Mouse (Mus musculus) embryonic facial prominence, embryonic 12.5 days (tissue): ENCODE data around the gene Dennd2c. TPM values are rescaled to one million over a fixed set of nuclear protein-coding genes. Genes with fewer than 3 reads are reported as not detected.

ENCODE experiments used
- ATAC-seq: fragments of 200-750 bp; cut with Nextera tagmentation; 2 replicates; pipeline ENCODE4 v1.8.0; 2017; ENCODE audit not compliant: insufficient number of reproducible peaks, insufficient read depth, low FRiP score, low TSS enrichment
- H3K27ac ChIP-seq: fragments of 300-500 bp; sonication (generic); 2 replicates; pipeline ENCODE4 v1.5.1; 2016; ENCODE audit warnings: mild to moderate bottlenecking
- H3K27me3 ChIP-seq: fragments of 300-500 bp; sonication (generic); 2 replicates; pipeline ENCODE4 v1.6.1; 2016; ENCODE audit warnings: mild to moderate bottlenecking, moderate library complexity
- H3K36me3 ChIP-seq: fragments of 300-500 bp; sonication (generic); 2 replicates; pipeline ENCODE4 v1.6.1; 2016; ENCODE audit warnings: mild to moderate bottlenecking
- H3K4me1 ChIP-seq: fragments of 300-500 bp; sonication (generic); 2 replicates; pipeline ENCODE4 v1.6.1; 2016
- H3K4me2 ChIP-seq: fragments of 300-500 bp; sonication (generic); replicated peaks from 2 replicates; pipeline ENCODE4 v1.6.1; 2016; ENCODE audit warnings: mild to moderate bottlenecking, moderate library complexity
- H3K4me3 ChIP-seq: fragments of 300-500 bp; sonication (generic); 2 replicates; pipeline ENCODE4 v1.5.1; 2016; ENCODE audit warnings: mild to moderate bottlenecking
- H3K9ac ChIP-seq: fragments of 300-500 bp; sonication (generic); 2 replicates; pipeline ENCODE4 v1.6.1; 2016; ENCODE audit warnings: mild to moderate bottlenecking, moderate library complexity
- H3K9me3 ChIP-seq: fragments of 300-500 bp; sonication (generic); 2 replicates; pipeline ENCODE4 v1.6.1; 2016; ENCODE audit warnings: mild to moderate bottlenecking, moderate library complexity
- WGBS: fragments of 180-500 bp; shearing (Covaris S2); methylation state at CpG from one replicate; pipeline ENCODE4 v1.1.7; 2016; 5-methylcytosine and 5-hydroxymethylcytosine counted together
- polyA plus RNA-seq: library from polyadenylated mRNA; unstranded; fragments of >200 nt; fragmentation: Nextera tagmentation; extraction: Ambion mirVana; gene quantifications from 2 replicates; pipeline ENCODE4 v1.2.1, GENCODE M21; 2016

Dennd2c gene
- polyA plus RNA-seq, 1 experiment from 2014 or later = 7.4 TPM

DNA sequence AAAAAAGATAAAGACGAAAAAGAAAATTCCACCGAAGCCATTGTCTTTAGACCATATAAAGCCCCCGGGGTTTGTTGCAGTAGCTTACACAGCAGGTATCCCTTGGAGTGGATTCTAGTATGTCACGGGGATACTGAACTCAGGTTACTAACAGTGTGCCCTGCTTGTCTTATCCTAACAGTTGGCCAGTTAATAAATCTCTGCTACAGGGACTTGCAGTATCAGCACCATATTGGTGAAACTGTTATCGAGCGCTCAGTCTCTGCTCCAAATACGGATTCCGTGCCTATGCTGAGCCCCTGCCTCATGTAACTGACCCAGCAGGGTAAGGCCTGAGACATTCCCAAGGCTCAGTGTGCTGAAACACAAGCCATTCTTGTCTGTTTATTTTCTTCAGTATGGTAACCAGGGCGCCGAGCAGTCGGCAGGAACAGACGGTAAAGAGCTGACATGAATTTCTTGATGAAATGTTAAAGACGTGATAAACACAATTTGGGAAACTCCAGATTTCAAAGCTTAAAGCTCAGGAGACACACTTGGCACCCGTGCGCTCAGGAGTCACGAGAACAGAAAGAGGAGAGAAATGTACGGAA, 20.4 kb upstream of the Dennd2c start:
- WGBS = 77% methylated on average over 17 of the region's 17 CpGs
- no peak for ATAC-seq

DNA sequence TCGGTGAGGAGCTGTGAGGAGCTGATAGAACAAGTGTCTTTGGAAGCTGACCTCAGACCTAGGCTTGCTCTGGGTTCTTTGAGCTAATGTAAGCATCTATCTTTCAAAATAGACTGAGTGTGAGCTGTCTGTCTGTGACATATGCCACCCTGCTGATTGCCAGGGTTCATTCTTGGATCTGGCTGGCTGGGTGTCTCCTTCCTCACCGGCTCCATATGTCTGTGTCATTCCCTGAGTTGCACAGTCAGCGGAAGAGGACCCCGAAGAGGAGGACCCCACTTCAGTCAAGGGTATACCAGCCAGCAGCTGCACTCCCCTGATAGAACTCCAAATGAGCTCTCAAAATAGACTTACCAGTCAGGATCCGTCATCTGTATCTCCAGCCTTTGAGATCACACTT, 19.6 kb upstream of the Dennd2c start:
- Histone ChIP-seq H3K4me2 (no peak overlapping the region), H3K27ac (no peak overlapping the region), H3K9ac (no peak overlapping the region), H3K36me3 (no peaks in the 10 kb centered on the region), H3K4me3 (no peak overlapping the region), H3K9me3 (no peaks in the 10 kb centered on the region), H3K27me3 (no peaks in the 10 kb centered on the region), H3K4me1 (no peaks in the 10 kb centered on the region)
- WGBS = 89% methylated on average over 5 of the region's 5 CpGs
- no peak for ATAC-seq

More for the DNA sequence above, 20.4 kb upstream of the Dennd2c start:
- no peaks in the 10 kb centered on the region for H3K27me3 ChIP-seq
- H3K4me3 ChIP-seq = no peak overlapping the region
- no peak overlapping the region for H3K27ac ChIP-seq
- no peaks in the 10 kb centered on the region for H3K4me1 ChIP-seq
- H3K4me2 ChIP-seq = no peak overlapping the region
- no peak overlapping the region for H3K9ac ChIP-seq
- H3K9me3 ChIP-seq = no peaks in the 10 kb centered on the region
- H3K36me3 ChIP-seq = no peaks in the 10 kb centered on the region

DNA sequence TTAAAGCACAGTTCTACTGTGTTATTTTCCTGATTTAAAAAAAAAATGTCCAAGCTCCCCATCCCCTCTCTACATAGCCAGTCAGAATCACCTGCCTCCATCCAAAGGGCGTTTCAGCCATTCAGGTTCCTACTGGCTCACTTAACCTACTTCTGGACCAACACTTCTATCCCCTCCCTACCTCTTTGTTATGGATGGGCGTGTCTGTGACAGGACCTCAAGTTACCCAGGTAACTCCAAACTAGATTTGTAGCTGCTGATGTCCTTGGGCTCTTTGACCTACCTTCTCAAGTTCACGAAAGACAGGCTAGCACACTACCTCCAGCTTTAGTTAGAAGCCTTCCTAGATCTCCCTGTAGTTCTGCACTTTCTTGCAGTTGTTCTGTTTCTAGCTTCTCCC, 16.4 kb upstream of the Dennd2c start:
- H3K27ac ChIP-seq = no peak overlapping the region
- H3K4me3 ChIP-seq = no peak overlapping the region
- no peak overlapping the region for H3K4me2 ChIP-seq
- no peaks in the 10 kb centered on the region for H3K27me3 ChIP-seq
- H3K4me1 ChIP-seq = no peaks in the 10 kb centered on the region
- H3K9me3 ChIP-seq = no peaks in the 10 kb centered on the region
- ATAC-seq = no peak
- 81% methylated on average over 3 of the region's 3 CpGs for WGBS
- H3K9ac ChIP-seq = no peak overlapping the region
- H3K36me3 ChIP-seq = no peaks in the 10 kb centered on the region

DNA sequence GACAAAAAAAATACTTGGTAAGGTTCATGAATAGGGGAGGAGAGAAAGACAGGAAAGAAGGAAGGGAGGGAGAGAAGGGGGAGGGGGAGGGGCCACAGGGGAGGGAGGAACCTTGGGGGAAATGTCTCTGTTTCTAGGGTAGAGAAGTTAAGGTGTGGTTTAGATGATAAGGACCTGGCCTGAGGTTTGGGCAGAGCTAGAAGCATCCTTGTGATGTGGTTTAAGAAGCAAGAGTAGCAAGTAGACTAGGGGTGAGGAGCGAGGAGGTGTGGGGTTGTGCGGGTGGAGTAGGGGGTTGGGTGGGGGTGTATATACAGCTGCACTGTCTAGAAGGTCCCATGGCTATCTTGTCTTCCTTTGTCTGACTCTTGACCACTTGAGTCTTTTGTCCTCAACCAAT, 10.7 kb upstream of the Dennd2c start:
- Histone ChIP-seq H3K4me1 (no peaks in the 10 kb centered on the region), H3K4me2 (no peak overlapping the region), H3K9ac (no peak overlapping the region), H3K36me3 (no peaks in the 10 kb centered on the region), H3K27me3 (no peaks in the 10 kb centered on the region), H3K27ac (no peak overlapping the region), H3K9me3 (no peaks in the 10 kb centered on the region), H3K4me3 (no peak overlapping the region)
- WGBS = 93% methylated on average over 2 of the region's 2 CpGs
- ATAC-seq = no peak

DNA sequence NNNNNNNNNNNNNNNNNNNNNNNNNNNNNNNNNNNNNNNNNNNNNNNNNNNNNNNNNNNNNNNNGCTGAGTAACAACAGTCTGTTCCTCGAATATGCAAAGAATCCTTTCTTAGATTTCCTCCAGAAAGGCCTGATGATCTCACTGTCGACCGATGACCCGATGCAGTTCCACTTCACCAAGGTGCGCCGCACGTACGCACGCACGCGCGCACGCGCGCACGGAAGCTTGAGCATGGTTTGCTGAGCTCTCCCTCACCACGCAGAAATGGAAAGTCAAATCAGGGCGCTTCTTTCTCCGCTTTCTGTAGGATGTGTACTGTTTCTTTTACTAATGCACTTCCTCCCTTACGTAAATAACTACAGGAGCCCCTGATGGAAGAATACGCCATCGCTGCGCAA, 3.7 kb upstream of the Dennd2c start:
- ATAC-seq = no peak
- no peak overlapping the region for H3K4me3 ChIP-seq
- no peak overlapping the region for H3K4me2 ChIP-seq
- H3K9ac ChIP-seq = no peak overlapping the region
- H3K27ac ChIP-seq = no peak overlapping the region
- no peaks in the 10 kb centered on the region for H3K9me3 ChIP-seq
- 77% methylated on average over 23 of the region's 23 CpGs for WGBS
- H3K36me3 ChIP-seq = no peaks in the 10 kb centered on the region
- H3K4me1 ChIP-seq = no peaks in the 10 kb centered on the region
- H3K27me3 ChIP-seq = no peaks in the 10 kb centered on the region

DNA sequence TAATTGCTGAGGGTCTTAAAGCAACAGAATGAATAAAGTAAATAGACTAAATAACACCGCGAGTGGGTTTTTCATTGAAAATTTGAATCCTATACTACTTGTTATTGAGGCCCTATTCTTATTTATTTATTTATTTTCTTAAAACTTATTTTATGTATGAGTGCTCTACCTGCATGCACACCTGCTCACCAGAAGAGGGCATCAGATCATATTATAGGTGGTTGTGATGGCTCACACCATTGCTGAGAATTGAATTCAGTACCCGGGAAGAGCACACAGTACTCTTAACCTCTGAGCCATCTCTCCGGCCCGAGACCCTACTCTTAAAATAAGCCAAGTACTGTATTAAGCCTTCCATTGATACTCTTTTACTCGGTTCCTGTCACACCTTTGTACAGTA, 2.7 kb upstream of the Dennd2c start:
- no peak for ATAC-seq
- WGBS = 83% methylated on average over 6 of the region's 6 CpGs
- no peak overlapping the region for H3K4me3 ChIP-seq
- no peaks in the 10 kb centered on the region for H3K27me3 ChIP-seq
- H3K9ac ChIP-seq = no peak overlapping the region
- H3K4me2 ChIP-seq = no peak overlapping the region
- no peaks in the 10 kb centered on the region for H3K36me3 ChIP-seq
- no peaks in the 10 kb centered on the region for H3K4me1 ChIP-seq
- no peaks in the 10 kb centered on the region for H3K9me3 ChIP-seq
- no peak overlapping the region for H3K27ac ChIP-seq

DNA sequence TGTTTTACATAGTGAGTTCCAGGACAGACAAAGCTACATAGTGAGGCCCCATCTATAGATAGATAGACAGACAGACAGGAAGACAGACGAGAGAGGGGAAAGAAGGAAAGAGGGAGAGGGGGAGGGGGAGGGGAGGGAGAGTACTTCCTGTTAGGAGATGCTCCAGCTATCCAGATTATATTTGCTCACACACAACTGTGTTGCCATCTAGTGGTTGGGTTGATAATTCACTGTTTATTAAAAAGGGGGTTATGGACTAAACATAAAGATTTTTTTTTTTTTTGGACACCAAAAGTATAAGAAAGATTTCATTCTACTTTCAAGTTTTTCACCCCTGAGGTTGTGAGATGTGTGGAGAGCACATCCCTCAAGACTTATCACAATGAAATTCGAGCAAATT, 1.7 kb upstream of the Dennd2c start:
- ATAC-seq = no peak
- no peak overlapping the region for H3K27ac ChIP-seq
- H3K9ac ChIP-seq = no peak overlapping the region
- no peaks in the 10 kb centered on the region for H3K36me3 ChIP-seq
- WGBS = 57% methylated on average over 2 of the region's 2 CpGs
- H3K9me3 ChIP-seq = no peaks in the 10 kb centered on the region
- no peaks in the 10 kb centered on the region for H3K4me1 ChIP-seq
- no peak overlapping the region for H3K4me3 ChIP-seq
- no peak overlapping the region for H3K4me2 ChIP-seq
- no peaks in the 10 kb centered on the region for H3K27me3 ChIP-seq

DNA sequence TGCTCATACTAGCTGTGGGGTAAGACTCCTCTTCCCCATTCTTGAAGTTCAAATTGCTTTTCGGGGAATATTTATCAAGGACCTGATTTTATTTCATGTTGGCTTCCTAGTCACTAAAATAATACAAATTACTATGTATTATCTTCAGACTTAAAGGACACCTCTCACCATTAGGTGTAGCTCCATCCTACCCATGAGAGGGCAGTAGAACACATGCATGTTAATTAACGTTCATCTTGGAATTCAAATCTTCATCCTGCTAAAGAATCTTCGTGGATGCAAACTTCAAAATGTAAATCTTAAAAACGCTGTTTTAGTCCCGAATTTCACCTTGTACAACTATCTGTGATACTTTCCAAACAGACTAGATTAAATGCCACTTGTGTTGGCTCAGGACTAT, 1.2 kb upstream of the Dennd2c start:
- no peak overlapping the region for H3K27ac ChIP-seq
- no peak overlapping the region for H3K4me3 ChIP-seq
- no peak overlapping the region for H3K4me2 ChIP-seq
- H3K27me3 ChIP-seq = no peaks in the 10 kb centered on the region
- WGBS = 67% methylated on average over 5 of the region's 5 CpGs
- H3K9ac ChIP-seq = no peak overlapping the region
- no peaks in the 10 kb centered on the region for H3K36me3 ChIP-seq
- H3K4me1 ChIP-seq = no peaks in the 10 kb centered on the region
- H3K9me3 ChIP-seq = no peaks in the 10 kb centered on the region
- ATAC-seq = no peak

DNA sequence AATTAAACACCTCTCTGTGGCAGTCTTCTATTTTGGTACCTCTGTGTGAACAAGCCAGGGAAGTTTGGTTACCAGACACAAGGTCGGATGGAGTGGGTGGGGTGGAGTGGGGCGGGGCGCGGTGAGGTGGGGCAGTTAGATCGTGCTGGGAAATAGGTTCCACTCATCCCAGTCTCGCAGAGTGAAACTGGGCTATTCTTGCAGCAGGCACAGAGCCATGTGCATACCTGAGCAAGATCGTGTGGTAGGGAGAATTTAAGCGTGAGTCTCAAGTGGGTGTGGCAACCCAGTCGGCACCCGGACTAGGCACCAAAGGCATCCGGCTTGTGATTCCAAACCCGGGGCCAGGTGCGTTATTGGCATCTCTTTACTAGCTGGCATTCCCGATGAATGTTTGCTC, 495 bp upstream of the Dennd2c start:
- Histone ChIP-seq H3K27ac (0 out of 2 replicates have a peak overlapping the region, but pooled peaks have one; percentile 65), H3K4me3 (peak overlapping the region; percentile 71), H3K9me3 (no peaks in the 10 kb centered on the region), H3K4me1 (no peaks in the 10 kb centered on the region), H3K27me3 (no peaks in the 10 kb centered on the region), H3K4me2 (peak overlapping the region; percentile 85), H3K36me3 (no peaks in the 10 kb centered on the region), H3K9ac (peak overlapping the region; percentile 67; the same call in 1 of the 2 replicates)
- ATAC-seq = peak; percentile 42; the same call in 1 of the 2 replicates
- WGBS = 3% methylated on average over 14 of the region's 14 CpGs

DNA sequence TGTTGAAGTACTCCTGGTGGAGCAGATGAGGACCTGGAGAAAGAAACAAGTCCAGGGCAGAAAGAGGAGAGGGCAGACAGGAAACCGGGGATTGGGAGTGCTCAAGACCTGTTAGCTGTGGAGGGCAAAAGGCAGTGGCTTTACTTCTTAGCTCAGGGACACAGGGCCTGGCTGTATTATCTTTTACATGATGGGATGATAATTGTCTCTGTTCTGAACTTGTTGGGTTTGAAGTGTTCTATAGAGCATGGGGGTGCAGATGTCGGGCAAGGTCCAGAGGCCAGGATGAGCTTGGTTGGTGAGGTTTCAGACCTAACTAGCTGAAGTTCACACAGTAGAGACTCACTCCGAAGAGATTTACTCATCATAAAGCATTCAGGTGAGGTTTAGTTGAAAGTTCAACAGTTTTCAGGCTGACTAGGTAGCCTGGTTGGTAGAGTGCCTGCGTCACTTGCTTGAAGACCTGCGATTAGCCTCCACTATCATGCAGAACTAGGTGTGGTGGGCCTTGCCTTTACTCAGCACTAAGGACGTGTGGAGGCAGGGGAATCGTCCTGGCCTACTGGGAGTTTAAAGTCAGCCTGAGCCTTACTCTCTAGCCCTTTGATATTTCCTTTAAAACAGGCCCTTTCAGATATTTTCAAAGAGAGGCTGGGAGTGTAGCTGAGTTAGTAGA, 5.3 kb downstream of the Dennd2c start:
- ATAC-seq = no peak
- Histone ChIP-seq H3K27ac (no peak overlapping the region), H3K4me2 (no peak overlapping the region), H3K36me3 (no peaks in the 10 kb centered on the region), H3K9ac (no peak overlapping the region), H3K27me3 (no peaks in the 10 kb centered on the region), H3K4me3 (no peak overlapping the region), H3K4me1 (peaks cover 2% of the 10 kb centered on the region; the same call in 1 of the 2 replicates), H3K9me3 (no peaks in the 10 kb centered on the region)
- 84% methylated on average over 7 of the region's 7 CpGs for WGBS

DNA sequence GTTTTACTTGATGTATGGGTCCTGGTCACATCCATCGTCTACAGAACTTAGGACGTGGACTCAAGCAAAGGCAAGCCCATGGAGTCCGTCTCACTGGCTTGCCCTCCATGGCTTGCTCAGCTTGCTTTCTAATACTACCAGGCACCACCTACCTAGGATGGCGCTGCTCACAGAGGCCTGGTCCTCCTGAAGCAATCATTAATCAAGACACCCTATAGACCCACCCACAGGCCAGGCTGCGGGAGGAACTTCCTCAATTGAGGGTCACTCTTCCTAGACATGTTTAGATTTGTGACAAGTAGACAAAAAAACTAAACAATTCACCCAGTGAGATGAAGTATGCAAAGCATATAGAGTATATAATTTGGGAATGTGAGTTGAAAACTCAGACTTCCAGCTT, 9.8 kb downstream of the Dennd2c start:
- Histone ChIP-seq H3K9ac (no peak overlapping the region), H3K4me1 (peaks cover 2% of the 10 kb centered on the region; the same call in 1 of the 2 replicates), H3K4me3 (no peak overlapping the region), H3K4me2 (no peak overlapping the region), H3K27ac (no peak overlapping the region), H3K9me3 (no peaks in the 10 kb centered on the region), H3K36me3 (no peaks in the 10 kb centered on the region), H3K27me3 (no peaks in the 10 kb centered on the region)
- ATAC-seq = no peak
- WGBS = 85% methylated on average over 5 of the region's 5 CpGs

DNA sequence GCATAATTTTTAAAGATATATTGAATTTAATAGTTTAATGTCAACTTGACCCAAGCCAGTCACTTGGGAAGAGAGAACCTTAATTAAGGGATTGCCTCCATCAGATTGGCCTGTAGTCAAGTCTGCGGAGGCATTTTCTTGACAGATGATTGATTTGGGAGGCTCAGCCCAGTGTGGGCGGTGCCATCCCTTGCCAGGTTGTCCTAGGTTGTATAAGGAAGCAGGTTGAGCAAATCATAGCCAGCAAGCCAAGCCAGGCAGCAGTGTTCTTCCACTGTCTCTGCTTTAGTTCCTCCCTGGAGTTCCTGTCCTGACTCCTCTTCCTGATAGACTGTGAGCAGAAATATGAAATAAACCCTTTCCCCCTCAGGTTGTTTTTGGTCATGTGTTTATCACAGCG, 21.2 kb downstream of the Dennd2c start:
- Histone ChIP-seq H3K4me1 (no peaks in the 10 kb centered on the region), H3K9ac (no peak overlapping the region), H3K27me3 (no peaks in the 10 kb centered on the region), H3K4me2 (no peak overlapping the region), H3K4me3 (no peak overlapping the region), H3K27ac (no peak overlapping the region), H3K9me3 (no peaks in the 10 kb centered on the region), H3K36me3 (no peaks in the 10 kb centered on the region)
- 86% methylated on average over 3 of the region's 3 CpGs for WGBS
- no peak for ATAC-seq
